Mouse (Mus musculus) cortical plate, adult 2 months (tissue): Measurements from ENCODE around the gene Matn1. TPM values are rescaled to one million over a fixed set of nuclear protein-coding genes. Genes with fewer than 3 reads are reported as not detected.
A peak's percentile ranks its signal among the peaks of the same experiment; 100 is the strongest.

Source experiments
- H3K27ac ChIP-seq: fragments of 200-500 bp; 2 replicates; pipeline ENCODE4 v1.5.1; 2012; ENCODE audit warnings: low read length, control low read depth, inconsistent platforms; ENCODE audit not compliant: insufficient read depth
- H3K4me1 ChIP-seq: fragments of 200-500 bp; 2 replicates; pipeline ENCODE4 v1.6.1; 2011; ENCODE audit warnings: low read length; ENCODE audit not compliant: control insufficient read depth, insufficient read depth
- H3K4me3 ChIP-seq: fragments of 200-500 bp; 2 replicates; pipeline ENCODE4 v1.5.1; 2011; ENCODE audit warnings: mild to moderate bottlenecking, low read length, control low read depth; ENCODE audit not compliant: insufficient read depth
- CTCF ChIP-seq: fragments of 200-500 bp; IDR thresholded peaks from 2 replicates; pipeline ENCODE4 v1.5.1; 2011; ENCODE audit warnings: mild to moderate bottlenecking, control low read depth, low read length; ENCODE audit not compliant: insufficient read depth; ENCODE audit errors: extremely low read depth
- POLR2A ChIP-seq: fragments of 200-500 bp; IDR thresholded peaks from 2 replicates; pipeline ENCODE4 v1.6.1; 2011; ENCODE audit warnings: mild to moderate bottlenecking, low read length, control low read depth; ENCODE audit not compliant: insufficient read depth; ENCODE audit errors: extremely low read depth
- polyA plus RNA-seq: library from polyadenylated mRNA; depleted of rRNA; stranded (reverse); fragments of >200 nt; gene quantifications from 2 replicates; pipeline ENCODE4 v1.2.3, GENCODE M21; 2012

Gene Matn1
- polyA plus RNA-seq, 1 experiment: 0.46 TPM

DNA sequence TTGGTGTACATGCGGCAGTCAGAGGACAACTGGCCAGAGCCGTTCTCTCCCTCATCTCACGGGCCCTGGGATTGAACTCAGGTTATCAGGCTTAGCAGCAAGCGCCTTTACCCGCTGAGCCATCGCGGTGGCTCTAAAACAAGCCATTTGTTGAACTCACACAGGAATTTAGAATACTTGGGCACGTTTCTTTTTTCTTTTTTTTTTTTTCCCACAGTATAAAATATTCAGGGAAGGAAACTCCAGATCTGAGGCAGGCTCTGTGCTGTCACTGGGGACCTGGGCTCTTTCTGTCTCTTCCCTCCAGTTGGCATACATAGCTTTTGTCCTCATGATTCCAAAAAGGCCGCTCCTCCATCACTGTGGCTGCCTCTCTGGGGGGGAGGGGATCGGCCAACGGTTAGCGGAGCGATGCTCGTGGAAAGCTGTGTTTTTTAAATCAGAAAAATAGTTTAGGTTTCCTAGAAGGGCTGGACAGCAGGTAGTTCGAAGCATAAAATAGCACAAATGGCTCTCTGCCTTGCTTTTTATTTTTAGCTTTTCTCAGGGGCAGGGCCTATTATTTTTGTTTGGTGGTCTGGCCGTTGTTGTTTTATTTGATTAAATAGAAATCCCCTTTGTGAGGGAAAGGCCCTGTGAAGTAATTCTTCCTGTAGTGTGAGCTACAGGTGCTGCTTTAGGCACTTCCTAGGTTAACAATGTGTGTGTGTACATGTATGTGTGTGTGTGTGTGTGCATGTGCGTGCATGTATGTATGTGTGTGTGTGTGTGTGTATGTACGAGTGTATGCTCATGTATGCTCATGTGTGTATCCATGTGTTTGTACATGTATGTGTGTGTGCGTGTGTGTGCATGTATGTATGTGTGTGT is 36.8 kb upstream of the Matn1 start:
- TF ChIP-seq CTCF (no peak), POLR2A (no peak)
- H3K27ac ChIP-seq: no peak overlapping the region
- H3K4me3 ChIP-seq: no peak overlapping the region
- H3K4me1 ChIP-seq: peaks cover 3% of the 10 kb centered on the region

DNA sequence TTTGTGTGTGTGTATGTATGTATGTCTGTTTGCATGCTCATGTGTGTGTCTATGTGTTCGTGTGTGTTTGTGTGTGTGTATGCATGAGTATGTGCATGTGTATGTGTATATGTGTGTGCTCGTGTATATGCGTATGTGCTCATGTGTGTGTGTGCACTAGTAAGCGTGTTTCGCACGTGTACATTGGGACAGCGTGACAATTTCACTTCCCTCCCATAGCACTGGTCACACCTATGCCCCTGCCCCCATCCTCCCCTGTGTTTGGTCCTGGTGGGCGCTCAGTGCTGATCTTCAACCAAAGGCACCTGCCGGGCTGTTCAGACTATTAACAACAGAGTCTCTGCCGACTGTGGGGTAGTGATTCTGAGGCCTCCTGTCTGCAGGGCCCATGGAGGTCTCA is 36.1 kb upstream of the Matn1 start:
- H3K27ac ChIP-seq: no peak overlapping the region
- H3K4me1 ChIP-seq: peaks cover 3% of the 10 kb centered on the region
- no peak overlapping the region for H3K4me3 ChIP-seq
- TF ChIP-seq POLR2A: no peak
- no peak for TF ChIP-seq CTCF

DNA sequence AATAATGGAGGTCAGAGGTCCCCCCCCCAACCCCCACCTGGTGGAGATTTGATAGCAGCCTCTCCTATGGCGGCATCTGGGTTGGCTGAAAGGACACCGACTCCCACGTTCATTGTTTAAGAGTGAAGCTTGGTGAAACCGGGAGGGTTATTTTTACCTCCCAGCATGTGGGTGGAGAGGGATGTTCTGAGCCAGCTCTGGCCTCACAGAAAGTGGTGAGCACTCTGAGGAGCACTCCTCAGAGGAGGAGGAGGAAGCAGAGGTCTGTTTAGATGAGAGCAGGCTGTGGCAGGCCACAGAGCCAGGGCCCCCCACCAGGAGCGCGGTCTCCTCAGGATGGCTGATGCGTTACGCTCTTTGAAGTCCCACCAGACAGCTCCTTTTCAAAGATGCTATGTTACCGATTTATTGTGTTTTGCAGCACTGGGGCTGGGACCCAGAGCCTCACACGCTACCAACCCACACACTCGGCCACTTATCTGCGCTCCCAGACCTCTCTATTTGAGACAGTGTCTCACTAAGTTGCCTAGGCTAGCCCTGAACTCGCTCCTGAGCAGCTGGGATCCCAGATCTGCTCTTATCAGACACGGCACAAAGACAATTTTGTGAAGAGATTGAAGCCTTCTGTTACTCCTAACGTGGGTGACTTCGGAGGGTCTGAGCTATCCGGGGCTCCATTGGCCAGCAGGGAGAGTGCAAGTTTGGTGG is 34.9 kb upstream of the Matn1 start:
- TF ChIP-seq CTCF (no peak), POLR2A (peak; percentile 55; the same call in 1 of the 2 replicates)
- Histone ChIP-seq H3K27ac (no peak overlapping the region), H3K4me3 (no peak overlapping the region), H3K4me1 (peaks cover 3% of the 10 kb centered on the region)

DNA sequence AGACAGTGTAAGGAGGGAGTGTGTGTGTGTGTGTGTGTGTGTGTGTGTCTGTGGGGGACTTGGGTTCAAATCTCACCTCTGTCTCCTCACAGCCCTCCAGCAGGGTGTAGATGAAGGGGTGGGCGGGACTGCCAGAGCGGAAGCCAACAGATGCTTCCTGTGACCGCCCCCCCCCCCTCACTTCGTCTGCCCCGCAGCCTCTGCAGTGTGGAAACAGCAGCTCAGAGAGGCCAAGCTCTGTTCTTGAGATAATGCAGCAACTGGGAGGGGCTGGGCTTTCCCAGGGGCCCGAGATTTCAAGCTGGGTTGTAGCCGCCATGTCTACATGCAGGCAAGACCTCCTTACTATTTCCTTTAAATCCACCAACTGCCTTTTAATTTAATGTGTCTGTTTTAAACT is 33.5 kb upstream of the Matn1 start:
- TF ChIP-seq POLR2A (no peak), CTCF (no peak)
- peaks cover 3% of the 10 kb centered on the region for H3K4me1 ChIP-seq
- H3K27ac ChIP-seq: no peak overlapping the region
- H3K4me3 ChIP-seq: no peak overlapping the region

DNA sequence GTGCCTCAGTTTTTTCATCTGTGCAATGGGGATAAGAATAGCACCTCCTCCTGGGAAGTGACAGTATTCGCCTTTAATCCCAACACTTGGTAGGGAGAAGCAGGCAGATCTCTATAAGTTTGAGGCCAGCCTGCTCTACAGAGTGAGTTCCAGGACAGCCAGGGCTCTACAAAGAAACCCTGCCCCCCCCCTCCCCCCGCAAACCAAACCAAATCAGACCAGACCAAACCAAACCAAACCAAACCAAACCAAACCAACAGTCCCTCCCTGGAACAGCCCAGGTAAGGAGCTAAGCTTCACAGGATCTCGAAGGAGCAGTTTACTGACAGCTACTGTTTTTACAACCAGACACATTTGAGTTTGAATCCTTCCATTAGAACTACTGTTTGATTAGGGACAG is 31.6 kb upstream of the Matn1 start:
- H3K27ac ChIP-seq: no peak overlapping the region
- no peak overlapping the region for H3K4me3 ChIP-seq
- TF ChIP-seq CTCF (no peak), POLR2A (no peak)
- H3K4me1 ChIP-seq: peaks cover 3% of the 10 kb centered on the region

DNA sequence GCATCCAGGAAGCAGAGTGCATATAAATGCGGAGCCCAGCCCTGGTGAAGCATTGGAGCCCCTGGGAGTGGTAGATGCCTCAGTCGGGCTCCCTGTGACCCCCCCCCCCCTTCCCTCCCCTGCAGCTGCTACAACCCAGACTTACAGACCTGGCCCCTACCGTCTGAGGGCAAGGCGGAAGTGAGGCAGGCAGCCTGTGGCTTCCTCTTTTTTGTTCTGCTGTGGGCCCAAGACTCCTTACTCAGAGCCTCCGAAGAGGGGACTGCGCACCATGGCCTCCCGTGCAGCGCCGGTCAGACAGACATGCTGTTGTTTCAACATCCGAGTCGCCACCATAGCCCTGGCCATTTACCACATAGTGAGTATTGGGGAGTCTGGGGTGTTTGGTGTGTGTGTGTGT is 31.1 kb upstream of the Matn1 start, which contains the start of gene Laptm5:
TSS of gene Laptm5 (plus strand) at position 49 of the 400 bp plus-strand sequence.
- Histone ChIP-seq H3K4me1 (peaks cover 3% of the 10 kb centered on the region), H3K4me3 (no peak within 1 kb of the TSS; the same call in 1 of the 2 replicates), H3K27ac (peak within 1 kb of the TSS; percentile 44; the same call in 1 of the 2 replicates)
- TF ChIP-seq POLR2A (0 out of 2 replicates have a peak, but pooled peaks have one; percentile 22), CTCF (no peak)

DNA sequence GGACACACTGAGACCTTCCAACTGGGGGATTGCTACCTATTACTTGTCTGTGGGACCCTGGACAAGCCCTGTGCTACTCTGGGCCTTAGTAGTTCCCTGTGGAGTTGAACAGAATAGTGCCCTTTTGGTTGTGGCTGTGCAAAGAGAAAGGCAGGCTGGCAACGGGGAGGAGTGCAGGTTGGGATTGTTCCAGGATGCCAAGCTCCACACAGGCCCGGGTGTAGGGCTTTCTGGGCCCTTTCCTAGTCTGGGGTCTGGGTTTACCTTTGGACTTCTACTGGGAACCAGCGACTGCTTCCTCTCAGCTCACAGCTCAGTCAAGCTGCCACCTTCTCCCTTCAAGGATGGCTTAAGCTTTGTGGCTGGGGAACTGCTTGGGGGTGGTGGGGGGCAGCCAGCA is 30.7 kb upstream of the Matn1 start:
- Histone ChIP-seq H3K27ac (peak overlapping the region; percentile 44; the same call in 1 of the 2 replicates), H3K4me3 (no peak overlapping the region; the same call in 1 of the 2 replicates), H3K4me1 (peaks cover 3% of the 10 kb centered on the region)
- no peak for TF ChIP-seq CTCF
- TF ChIP-seq POLR2A: no peak

DNA sequence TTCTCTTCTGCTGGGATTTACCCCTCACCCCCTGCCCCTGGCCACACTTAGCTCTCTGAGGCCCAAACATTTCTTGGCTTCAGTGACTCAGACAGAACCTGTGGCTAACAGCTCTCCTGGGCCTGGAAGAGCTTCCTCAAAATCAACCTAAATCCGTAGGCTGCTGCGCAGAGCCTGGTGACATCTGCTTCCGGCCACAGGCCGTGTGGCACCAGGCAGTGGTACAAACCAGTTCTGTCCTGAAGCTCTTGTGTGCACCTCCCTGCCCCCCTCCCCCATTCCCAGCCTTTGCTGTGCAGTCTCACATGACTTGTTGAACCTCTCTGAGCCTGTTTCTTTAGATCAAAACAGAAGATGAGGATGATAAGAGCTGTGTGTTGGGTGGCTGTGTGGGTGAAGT is 30.2 kb upstream of the Matn1 start:
- Histone ChIP-seq H3K27ac (no peak overlapping the region), H3K4me1 (peaks cover 3% of the 10 kb centered on the region), H3K4me3 (no peak overlapping the region; the same call in 1 of the 2 replicates)
- no peak for TF ChIP-seq POLR2A
- TF ChIP-seq CTCF: no peak

DNA sequence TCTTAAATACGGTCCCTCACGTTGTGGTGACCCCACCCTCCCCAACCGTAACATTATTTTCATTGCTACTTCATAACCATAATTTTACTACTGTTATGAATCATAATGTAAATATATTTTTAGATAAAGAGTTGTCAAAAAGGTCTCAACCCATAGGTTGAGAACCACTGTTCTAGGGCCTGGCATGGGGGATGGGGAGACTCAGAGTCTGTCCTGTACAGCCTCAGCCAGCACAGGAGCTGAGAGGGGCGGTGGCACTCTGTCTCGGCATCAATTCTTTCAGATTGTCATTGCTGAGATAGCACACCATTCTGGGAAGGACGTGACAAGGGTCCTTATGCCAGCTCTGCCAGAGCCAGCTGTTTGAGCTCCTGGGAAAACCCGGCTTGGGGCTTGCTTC is 29.7 kb upstream of the Matn1 start:
- no peak overlapping the region for H3K27ac ChIP-seq
- no peak overlapping the region; the same call in 1 of the 2 replicates for H3K4me3 ChIP-seq
- H3K4me1 ChIP-seq: no peaks in the 10 kb centered on the region; the same call in 1 of the 2 replicates
- TF ChIP-seq CTCF: no peak
- TF ChIP-seq POLR2A: no peak

DNA sequence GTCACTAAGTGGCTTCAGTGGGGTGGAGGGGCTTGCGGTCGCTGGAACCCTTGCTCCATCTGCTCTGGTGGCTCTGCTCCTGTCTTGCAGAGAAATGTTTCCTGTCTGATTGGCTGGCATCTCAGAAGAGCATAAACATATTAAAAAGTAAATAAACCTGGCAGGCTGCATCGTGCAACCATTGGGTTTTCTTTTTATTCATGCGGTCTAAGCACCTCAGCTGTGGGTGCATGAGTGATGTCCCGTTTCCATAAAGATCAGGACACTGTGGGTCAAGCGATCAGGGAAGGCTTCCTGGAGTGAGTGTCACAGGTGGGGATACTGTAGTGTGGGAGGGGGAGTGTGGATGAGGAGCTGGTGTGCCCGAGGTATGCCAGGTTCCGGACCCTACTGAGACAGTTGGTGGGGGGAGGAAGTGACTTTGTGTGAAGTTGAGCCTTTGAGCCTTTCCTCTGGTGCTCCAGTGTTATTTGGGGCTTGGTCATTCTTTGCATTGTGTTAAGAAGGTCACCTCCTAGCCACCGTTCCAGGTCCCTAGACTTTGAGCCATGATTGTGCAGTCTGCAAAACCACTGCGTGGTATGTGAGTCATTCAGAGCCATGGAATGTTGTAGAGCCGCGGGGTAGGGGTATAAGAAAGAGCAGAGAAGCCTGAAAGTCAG is 29.0 kb upstream of the Matn1 start:
- no peak overlapping the region for H3K4me3 ChIP-seq
- TF ChIP-seq POLR2A (no peak), CTCF (no peak)
- no peaks in the 10 kb centered on the region for H3K4me1 ChIP-seq
- H3K27ac ChIP-seq: no peak overlapping the region
